Mouse (Mus musculus) lung, postnatal 0 days (tissue): ENCODE measurements around the gene Mrpl28.

ENCODE experiments used
- CTCF ChIP-seq: IDR thresholded peaks from 2 replicates; pipeline ENCODE4 v1.5.1; 2016; ENCODE audit warnings: antibody characterized with exemption, mild to moderate bottlenecking
- EP300 ChIP-seq: IDR thresholded peaks from 2 replicates; pipeline ENCODE4 v1.6.1; 2016; ENCODE audit warnings: antibody characterized with exemption, mild to moderate bottlenecking, control low read depth

DNA sequence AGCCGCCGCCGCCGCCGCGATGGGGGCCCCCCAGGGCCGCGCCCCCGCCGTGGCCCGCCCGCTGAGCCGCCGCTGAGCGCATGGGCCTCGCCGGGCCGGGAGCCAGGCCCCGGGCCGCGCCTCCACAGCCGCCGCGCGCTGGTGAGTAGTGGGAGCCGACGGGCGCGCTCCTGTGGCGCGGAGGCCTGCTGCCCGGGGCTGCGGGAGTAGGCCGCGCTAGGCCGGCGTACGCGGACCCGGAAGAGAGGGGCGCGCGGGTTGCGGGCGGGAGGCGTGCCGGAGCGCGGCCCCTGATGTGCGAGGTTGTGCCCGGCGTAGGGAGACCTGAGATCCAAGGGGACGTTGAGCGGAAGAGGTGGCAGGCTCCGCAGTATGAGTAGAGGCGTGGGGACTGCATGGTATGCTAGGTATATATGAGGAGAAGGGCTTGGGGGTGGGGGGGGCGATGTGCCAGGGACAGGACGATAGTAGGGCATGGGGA lies 15.6 kb downstream of the Mrpl28 start:
- TF ChIP-seq CTCF = no peak
- no peak for TF ChIP-seq EP300
